Mouse (Mus musculus) lung, postnatal 0 days (tissue): ENCODE results near the gene Tmem38a. TPM values are rescaled to one million over a fixed set of nuclear protein-coding genes. Genes with fewer than 3 reads are reported as not detected.

Source experiments
- ATAC-seq: fragments of 200-750 bp; cut with Nextera tagmentation; 2 replicates; pipeline ENCODE4 v1.8.0; 2017; ENCODE audit warnings: moderate library complexity
- DNase-seq: peaks from one replicate; pipeline ENCODE4 v3.0.0-alpha.2; 2016; ENCODE audit warnings: low spot score
- H3K27ac ChIP-seq: fragments of 300-500 bp; sonication (generic); 2 replicates; pipeline ENCODE4 v1.5.1; 2014; ENCODE audit warnings: antibody characterized with exemption, mild to moderate bottlenecking, low read length, mixed read lengths
- H3K27me3 ChIP-seq: fragments of 300-500 bp; sonication (generic); replicated peaks from 2 replicates; pipeline ENCODE4 v1.6.1; 2014; ENCODE audit warnings: low read length, mixed read lengths; ENCODE audit not compliant: insufficient read depth
- H3K36me3 ChIP-seq: fragments of 300-500 bp; sonication (generic); 2 replicates; pipeline ENCODE4 v1.6.1; 2014; ENCODE audit warnings: low read length, mixed read lengths; ENCODE audit not compliant: insufficient read depth
- H3K4me1 ChIP-seq: fragments of 300-500 bp; sonication (generic); 2 replicates; pipeline ENCODE4 v1.6.1; 2014; ENCODE audit warnings: antibody characterized with exemption, low read depth, low read length, mixed read lengths; ENCODE audit not compliant: insufficient read depth
- H3K4me2 ChIP-seq: fragments of 300-500 bp; sonication (generic); replicated peaks from 2 replicates; pipeline ENCODE4 v1.6.1; 2014; ENCODE audit warnings: low read depth, mild to moderate bottlenecking, low read length, moderate library complexity, mixed read lengths
- H3K4me3 ChIP-seq: fragments of 300-500 bp; sonication (generic); 2 replicates; pipeline ENCODE4 v1.5.1; 2014; ENCODE audit warnings: low read depth, low read length
- H3K9ac ChIP-seq: fragments of 300-500 bp; sonication (generic); replicated peaks from 2 replicates; pipeline ENCODE4 v1.6.1; 2014; ENCODE audit warnings: low read depth, mild to moderate bottlenecking
- H3K9me3 ChIP-seq: fragments of 300-500 bp; sonication (generic); 2 replicates; pipeline ENCODE4 v1.6.1; 2016; ENCODE audit warnings: low read length, mixed read lengths
- CTCF ChIP-seq: IDR thresholded peaks from 2 replicates; pipeline ENCODE4 v1.5.1; 2016; ENCODE audit warnings: antibody characterized with exemption, mild to moderate bottlenecking
- EP300 ChIP-seq: IDR thresholded peaks from 2 replicates; pipeline ENCODE4 v1.6.1; 2016; ENCODE audit warnings: antibody characterized with exemption, mild to moderate bottlenecking, control low read depth
- WGBS: fragments of 180-500 bp; shearing (Covaris S2); extraction: QIAGEN DNeasy Blood & Tissue Kit; methylation state at CpG from one replicate; pipeline ENCODE4 v1.1.7; 2014; 5-methylcytosine and 5-hydroxymethylcytosine counted together
- polyA plus RNA-seq: library from polyadenylated mRNA; unstranded; fragments of >200 nt; fragmentation: Nextera tagmentation; extraction: Ambion mirVana; gene quantifications from 2 replicates; pipeline ENCODE4 v1.2.1, GENCODE M21; 2015

The Tmem38a gene
- polyA plus RNA-seq, 1 experiment from 2014 or later = 17.3 TPM

DNA sequence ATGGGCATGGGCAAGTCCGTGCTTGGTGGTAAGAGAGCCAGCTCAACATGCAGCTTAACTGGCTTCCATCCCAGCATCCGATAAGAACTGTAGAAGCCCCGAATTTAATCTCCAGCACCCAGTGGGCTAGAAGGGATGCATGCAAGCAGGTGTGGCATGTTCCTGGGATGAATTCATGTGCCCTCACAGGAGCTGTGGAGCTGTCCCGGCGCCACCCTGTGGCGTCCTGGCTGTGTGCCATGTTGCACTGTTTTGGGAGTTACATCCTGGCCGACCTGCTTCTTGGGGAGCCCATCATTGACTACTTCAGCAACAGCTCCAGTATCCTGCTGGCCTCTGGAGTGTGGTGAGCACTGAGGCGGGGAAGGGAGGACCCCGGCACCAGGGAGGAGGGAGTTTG is 7.5 kb downstream of the Tmem38a start:
- WGBS = 62% methylated on average over 9 of the region's 9 CpGs
- ATAC-seq = no peak
- no peak for DNase-seq
- Histone ChIP-seq H3K36me3 (no peaks in the 10 kb centered on the region), H3K4me3 (no peak overlapping the region), H3K4me2 (no peak overlapping the region), H3K9me3 (no peaks in the 10 kb centered on the region), H3K27ac (no peak overlapping the region), H3K9ac (no peak overlapping the region), H3K4me1 (no peaks in the 10 kb centered on the region), H3K27me3 (no peaks in the 10 kb centered on the region)
- TF ChIP-seq CTCF (0 out of 2 replicates have a peak, but pooled peaks have one; percentile 1), EP300 (no peak)

- H3K9ac ChIP-seq = no peak overlapping the region
- no peaks in the 10 kb centered on the region for H3K27me3 ChIP-seq
- H3K9me3 ChIP-seq = no peaks in the 10 kb centered on the region
- no peaks in the 10 kb centered on the region for H3K4me1 ChIP-seq
- TF ChIP-seq EP300 = no peak
- TF ChIP-seq CTCF = no peak
- H3K4me3 ChIP-seq = no peak overlapping the region
- ATAC-seq (peak; percentile 37; the same call in 1 of the 2 replicates), DNase-seq (peak; percentile 25)
- no peaks in the 10 kb centered on the region for H3K36me3 ChIP-seq
- 65% methylated on average over 7 of the region's 7 CpGs for WGBS
- no peak overlapping the region for H3K27ac ChIP-seq
- H3K4me2 ChIP-seq = no peak overlapping the region
These were observed 11.4 kb downstream of the Tmem38a start for GRCm38 (mm10) chr8:72583056-72583771.

DNA sequence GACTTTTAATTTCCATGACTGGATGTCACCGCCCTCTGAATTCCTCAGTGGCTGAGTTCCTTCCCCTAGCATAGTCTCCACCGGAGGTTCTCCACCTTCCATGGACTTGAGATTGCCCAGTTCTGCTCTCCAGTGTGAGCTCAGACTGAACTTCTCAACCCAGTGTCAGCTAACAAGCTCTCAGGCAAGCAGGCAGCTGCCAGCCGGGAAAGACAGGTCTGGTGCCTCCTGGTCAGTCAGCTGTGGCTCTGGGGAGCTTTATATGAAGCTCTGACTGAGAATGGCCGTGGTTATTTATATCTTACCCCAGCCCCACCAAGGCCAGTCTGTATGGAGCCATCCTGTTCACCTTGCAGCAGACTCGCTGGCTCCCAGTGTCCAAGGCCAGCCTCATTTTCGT is 12.5 kb downstream of the Tmem38a start:
- Histone ChIP-seq H3K9ac (no peak overlapping the region), H3K36me3 (no peaks in the 10 kb centered on the region), H3K4me2 (no peak overlapping the region), H3K4me1 (no peaks in the 10 kb centered on the region), H3K4me3 (no peak overlapping the region), H3K27me3 (no peaks in the 10 kb centered on the region), H3K27ac (no peak overlapping the region), H3K9me3 (no peaks in the 10 kb centered on the region)
- DNase-seq = no peak
- 64% methylated on average over 6 of the region's 6 CpGs for WGBS
- no peak for ATAC-seq
- no peak for TF ChIP-seq CTCF
- no peak for TF ChIP-seq EP300

DNA sequence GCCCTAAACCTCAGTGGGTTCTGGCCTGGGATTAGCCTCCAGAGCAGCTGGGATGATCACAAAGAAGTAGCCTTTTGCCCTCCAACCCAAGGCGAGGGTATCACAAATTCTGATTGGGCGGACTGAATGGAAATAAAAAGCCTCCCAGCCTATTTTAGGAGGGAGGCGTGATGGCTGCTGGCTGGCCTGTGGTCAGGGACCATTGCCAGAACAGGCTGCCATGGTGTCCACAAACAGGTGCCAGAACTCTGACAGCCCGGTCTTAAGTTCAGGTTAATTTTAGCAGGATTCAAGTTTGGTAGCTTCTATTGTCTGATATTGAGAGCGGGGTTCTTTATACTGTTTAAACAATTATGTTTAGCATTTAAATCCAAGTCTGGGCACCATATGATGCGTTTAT is 16.0 kb downstream of the Tmem38a start:
- H3K27ac ChIP-seq = no peak overlapping the region
- 56% methylated on average over 6 of the region's 6 CpGs for WGBS
- ATAC-seq (peak; percentile 20; the same call in 1 of the 2 replicates), DNase-seq (peak; percentile 10)
- H3K9me3 ChIP-seq = no peaks in the 10 kb centered on the region
- H3K9ac ChIP-seq = no peak overlapping the region
- no peak overlapping the region for H3K4me2 ChIP-seq
- H3K4me1 ChIP-seq = no peaks in the 10 kb centered on the region
- no peak overlapping the region for H3K4me3 ChIP-seq
- TF ChIP-seq EP300 (no peak), CTCF (no peak)
- no peaks in the 10 kb centered on the region for H3K27me3 ChIP-seq
- H3K36me3 ChIP-seq = no peaks in the 10 kb centered on the region

GRCm38 (mm10) chr8:72588865-72589264 is 17.0 kb downstream of the Tmem38a start:
- Histone ChIP-seq H3K36me3 (no peaks in the 10 kb centered on the region), H3K9me3 (no peaks in the 10 kb centered on the region), H3K4me3 (no peak overlapping the region), H3K27ac (no peak overlapping the region), H3K4me2 (no peak overlapping the region), H3K9ac (no peak overlapping the region), H3K4me1 (no peaks in the 10 kb centered on the region), H3K27me3 (no peaks in the 10 kb centered on the region)
- DNase-seq = no peak
- no peak for ATAC-seq
- WGBS = 88% methylated on average over 10 of the region's 10 CpGs
- TF ChIP-seq EP300 = no peak
- TF ChIP-seq CTCF = no peak

- ATAC-seq = no peak; the same call in 1 of the 2 replicates
- Histone ChIP-seq H3K4me3 (no peak overlapping the region), H3K27ac (no peak overlapping the region), H3K9me3 (no peaks in the 10 kb centered on the region), H3K4me1 (no peaks in the 10 kb centered on the region), H3K27me3 (no peaks in the 10 kb centered on the region), H3K9ac (no peak overlapping the region), H3K4me2 (no peak overlapping the region), H3K36me3 (no peaks in the 10 kb centered on the region)
- 72% methylated on average over 7 of the region's 7 CpGs for WGBS
- no peak for TF ChIP-seq CTCF
- no peak for TF ChIP-seq EP300
- peak; percentile 14 for DNase-seq
These were observed 17.4 kb downstream of the Tmem38a start for GRCm38 (mm10) chr8:72589286-72589685.
